Mouse (Mus musculus): Measurements from ENCODE around the gene Med27. TPM values are rescaled to one million over a fixed set of nuclear protein-coding genes. Genes with fewer than 3 reads are reported as not detected.

Med27 gene
- polyA plus RNA-seq, 1 experiment from 2014 or later: 25.2 TPM

GRCm38 (mm10) chr2:29400234-29400633 is 53.6 kb downstream of the Med27 start:
- 76% methylated on average over 7 of the region's 7 CpGs for WGBS (ENCODE audit: insufficient replicate concordance)
- ATAC-seq (ENCODE audit: low read depth): no peak
- no peaks in the 10 kb centered on the region for H3K9me3 ChIP-seq (replicated peaks)

GRCm38 (mm10) chr2:29400812-29401211 is 54.2 kb downstream of the Med27 start:
- Histone ChIP-seq H3K27ac (no peak overlapping the region), H3K4me2 (no peak overlapping the region), H3K36me3 (no peaks in the 10 kb centered on the region), H3K4me1 (replicated peaks) (peaks cover 5% of the 10 kb centered on the region), H3K9ac (no peak overlapping the region), H3K4me3 (replicated peaks) (no peak overlapping the region), H3K27me3 (no peaks in the 10 kb centered on the region), H3K9me3 (replicated peaks) (no peaks in the 10 kb centered on the region)
- ATAC-seq (ENCODE audit: low read depth) (no peak), DNase-seq (no peak)
- WGBS (ENCODE audit: insufficient replicate concordance): 78% methylated on average over 3 of the region's 3 CpGs

More at GRCm38 (mm10) chr2:29400234-29400633, 53.6 kb downstream of the Med27 start:
- Histone ChIP-seq H3K4me2 (no peak overlapping the region), H3K4me3 (replicated peaks) (no peak overlapping the region), H3K27me3 (no peaks in the 10 kb centered on the region), H3K4me1 (replicated peaks) (peaks cover 4% of the 10 kb centered on the region; the same call in 1 of the 2 replicates), H3K36me3 (no peaks in the 10 kb centered on the region), H3K27ac (no peak overlapping the region), H3K9ac (no peak overlapping the region)
- DNase-seq: no peak

- DNase-seq (no peak), ATAC-seq (ENCODE audit: low read depth) (no peak)
- no peaks in the 10 kb centered on the region for H3K36me3 ChIP-seq
- WGBS (ENCODE audit: insufficient replicate concordance): 75% methylated on average over 1 of the region's 1 CpGs
- H3K27ac ChIP-seq: no peak overlapping the region
- H3K9me3 ChIP-seq (replicated peaks): no peaks in the 10 kb centered on the region
- H3K9ac ChIP-seq: no peak overlapping the region
- no peaks in the 10 kb centered on the region for H3K27me3 ChIP-seq
- no peak overlapping the region for H3K4me2 ChIP-seq
- H3K4me1 ChIP-seq (replicated peaks): peaks cover 11% of the 10 kb centered on the region
- no peak overlapping the region for H3K4me3 ChIP-seq (replicated peaks)
Observed at GRCm38 (mm10) chr2:29401868-29402267, 55.2 kb downstream of the Med27 start.

- no peaks in the 10 kb centered on the region for H3K9me3 ChIP-seq (replicated peaks)
- no peak overlapping the region for H3K9ac ChIP-seq
- no peaks in the 10 kb centered on the region for H3K27me3 ChIP-seq
- no peak for ATAC-seq (ENCODE audit: low read depth)
- no peak overlapping the region for H3K4me2 ChIP-seq
- H3K4me3 ChIP-seq (replicated peaks): no peak overlapping the region
- DNase-seq: no peak
- peaks cover 11% of the 10 kb centered on the region for H3K4me1 ChIP-seq (replicated peaks)
- H3K27ac ChIP-seq: no peak overlapping the region
- H3K36me3 ChIP-seq: no peaks in the 10 kb centered on the region
- 66% methylated on average over 3 of the region's 3 CpGs for WGBS (ENCODE audit: insufficient replicate concordance)
Observed at GRCm38 (mm10) chr2:29402550-29403076, 56.0 kb downstream of the Med27 start.

GRCm38 (mm10) chr2:29403799-29404530 is 57.3 kb downstream of the Med27 start:
- no peaks in the 10 kb centered on the region for H3K27me3 ChIP-seq
- 71% methylated on average over 9 of the region's 9 CpGs for WGBS (ENCODE audit: insufficient replicate concordance)
- H3K36me3 ChIP-seq: no peaks in the 10 kb centered on the region
- no peak overlapping the region for H3K4me2 ChIP-seq
- H3K9ac ChIP-seq: no peak overlapping the region
- H3K27ac ChIP-seq: no peak overlapping the region
- DNase-seq (no peak), ATAC-seq (ENCODE audit: low read depth) (no peak)
- no peak overlapping the region for H3K4me3 ChIP-seq (replicated peaks)
- no peaks in the 10 kb centered on the region for H3K9me3 ChIP-seq (replicated peaks)
- H3K4me1 ChIP-seq (replicated peaks): peaks cover 11% of the 10 kb centered on the region

- 74% methylated on average over 10 of the region's 10 CpGs for WGBS (ENCODE audit: insufficient replicate concordance)
- Histone ChIP-seq H3K4me2 (no peak overlapping the region), H3K9me3 (replicated peaks) (no peaks in the 10 kb centered on the region), H3K27ac (no peak overlapping the region), H3K4me1 (replicated peaks) (peaks cover 11% of the 10 kb centered on the region), H3K36me3 (no peaks in the 10 kb centered on the region), H3K27me3 (no peaks in the 10 kb centered on the region), H3K4me3 (replicated peaks) (no peak overlapping the region), H3K9ac (no peak overlapping the region)
- ATAC-seq (ENCODE audit: low read depth) (no peak), DNase-seq (no peak)
Observed at GRCm38 (mm10) chr2:29404931-29405330, 58.3 kb downstream of the Med27 start.

GRCm38 (mm10) chr2:29405848-29406247 is 59.2 kb downstream of the Med27 start:
- Histone ChIP-seq H3K27me3 (no peaks in the 10 kb centered on the region), H3K9me3 (replicated peaks) (no peaks in the 10 kb centered on the region), H3K4me1 (replicated peaks) (peaks cover 11% of the 10 kb centered on the region), H3K27ac (no peak overlapping the region), H3K4me3 (replicated peaks) (no peak overlapping the region), H3K4me2 (no peak overlapping the region), H3K9ac (no peak overlapping the region), H3K36me3 (no peaks in the 10 kb centered on the region)
- 39% methylated on average over 2 of the region's 2 CpGs for WGBS (ENCODE audit: insufficient replicate concordance)
- DNase-seq (no peak), ATAC-seq (ENCODE audit: low read depth) (no peak)

- Histone ChIP-seq H3K27me3 (no peaks in the 10 kb centered on the region), H3K9ac (no peak overlapping the region), H3K4me1 (replicated peaks) (peaks cover 11% of the 10 kb centered on the region), H3K9me3 (replicated peaks) (no peaks in the 10 kb centered on the region), H3K4me2 (no peak overlapping the region), H3K27ac (no peak overlapping the region), H3K4me3 (replicated peaks) (no peak overlapping the region), H3K36me3 (no peaks in the 10 kb centered on the region)
- no peak for DNase-seq
- no peak for ATAC-seq (ENCODE audit: low read depth)
- WGBS (ENCODE audit: insufficient replicate concordance): 72% methylated on average over 3 of the region's 3 CpGs
Observed at GRCm38 (mm10) chr2:29407350-29407749, 60.7 kb downstream of the Med27 start.

- ATAC-seq (ENCODE audit: low read depth): no peak
- no peak overlapping the region for H3K27ac ChIP-seq
Observed at GRCm38 (mm10) chr2:29407764-29408163, 61.1 kb downstream of the Med27 start.

GRCm38 (mm10) chr2:29410884-29411283 is 64.3 kb downstream of the Med27 start:
- DNase-seq (no peak), ATAC-seq (ENCODE audit: low read depth) (no peak)
- Histone ChIP-seq H3K27me3 (no peaks in the 10 kb centered on the region), H3K4me2 (no peak overlapping the region), H3K9ac (no peak overlapping the region), H3K9me3 (replicated peaks) (no peaks in the 10 kb centered on the region), H3K4me1 (replicated peaks) (peaks cover 15% of the 10 kb centered on the region), H3K27ac (no peak overlapping the region), H3K4me3 (replicated peaks) (no peak overlapping the region), H3K36me3 (no peaks in the 10 kb centered on the region)
- 79% methylated on average over 7 of the region's 7 CpGs for WGBS (ENCODE audit: insufficient replicate concordance)

More at GRCm38 (mm10) chr2:29407764-29408163, 61.1 kb downstream of the Med27 start:
- no peak overlapping the region for H3K9ac ChIP-seq
- no peaks in the 10 kb centered on the region for H3K27me3 ChIP-seq
- H3K36me3 ChIP-seq: no peaks in the 10 kb centered on the region
- H3K4me3 ChIP-seq (replicated peaks): no peak overlapping the region
- DNase-seq: no peak
- 80% methylated on average over 7 of the region's 7 CpGs for WGBS (ENCODE audit: insufficient replicate concordance)
- peaks cover 14% of the 10 kb centered on the region for H3K4me1 ChIP-seq (replicated peaks)
- H3K4me2 ChIP-seq: no peak overlapping the region
- H3K9me3 ChIP-seq (replicated peaks): no peaks in the 10 kb centered on the region

GRCm38 (mm10) chr2:29412458-29412857 is 65.8 kb downstream of the Med27 start:
- 48% methylated on average over 3 of the region's 3 CpGs for WGBS (ENCODE audit: insufficient replicate concordance)
- ATAC-seq (ENCODE audit: low read depth): no peak

More at GRCm38 (mm10) chr2:29412458-29412857, 65.8 kb downstream of the Med27 start:
- Histone ChIP-seq H3K27me3 (no peaks in the 10 kb centered on the region), H3K27ac (no peak overlapping the region), H3K4me3 (replicated peaks) (no peak overlapping the region), H3K4me2 (no peak overlapping the region), H3K36me3 (no peaks in the 10 kb centered on the region), H3K4me1 (replicated peaks) (peaks cover 9% of the 10 kb centered on the region), H3K9me3 (replicated peaks) (no peaks in the 10 kb centered on the region), H3K9ac (no peak overlapping the region)
- DNase-seq: no peak
